Mouse (Mus musculus) brain, embryonic 18.5 days (tissue): Measurements from ENCODE around the gene Chrm2.

Experiments
- DNase-seq: peaks from one replicate; pipeline ENCODE4 v3.0.0-alpha.2; 2012; ENCODE audit warnings: low read depth, low spot score

Gene Chrm2

DNA sequence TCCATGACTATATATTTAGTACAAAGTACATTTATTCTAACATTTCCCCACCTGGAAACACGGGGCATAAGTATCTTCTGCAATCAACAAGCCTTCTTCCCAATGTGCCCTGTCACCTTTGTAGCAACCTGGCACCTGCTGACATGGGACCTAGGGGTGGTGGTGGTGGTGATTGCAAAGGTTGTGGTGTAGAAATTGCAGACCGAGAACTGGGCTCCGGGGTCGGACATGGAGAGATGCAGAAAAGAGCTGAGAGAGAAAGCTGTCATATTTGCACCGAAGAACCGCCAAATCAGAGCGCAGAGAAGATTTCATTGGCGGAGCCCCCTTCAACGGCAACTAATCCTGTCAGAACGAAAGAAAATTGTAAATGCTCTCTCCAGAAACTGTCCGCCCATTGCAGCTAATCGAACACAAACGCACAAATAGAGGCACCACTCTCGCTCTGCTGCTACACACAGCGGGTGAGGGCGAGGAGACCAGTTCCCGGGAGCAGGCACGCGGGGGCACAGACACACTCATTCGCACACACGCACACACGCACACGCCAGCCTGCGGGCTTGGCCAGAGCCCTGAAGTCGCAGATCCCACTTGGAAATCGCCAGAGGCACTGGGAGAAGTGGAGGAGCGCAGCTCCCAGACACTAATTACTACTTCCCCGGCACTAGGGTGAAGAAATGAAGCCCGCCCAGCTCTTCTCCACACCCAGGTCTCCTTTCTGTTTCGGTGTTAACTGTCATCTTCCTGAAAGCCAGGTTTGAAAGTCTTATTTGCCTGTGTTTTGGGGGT, at the start of gene Chrm2:
Gene Chrm2, plus strand, starts transcription at position 473 of the 789 bp plus-strand sequence.
- DNase-seq, result no peak

DNA sequence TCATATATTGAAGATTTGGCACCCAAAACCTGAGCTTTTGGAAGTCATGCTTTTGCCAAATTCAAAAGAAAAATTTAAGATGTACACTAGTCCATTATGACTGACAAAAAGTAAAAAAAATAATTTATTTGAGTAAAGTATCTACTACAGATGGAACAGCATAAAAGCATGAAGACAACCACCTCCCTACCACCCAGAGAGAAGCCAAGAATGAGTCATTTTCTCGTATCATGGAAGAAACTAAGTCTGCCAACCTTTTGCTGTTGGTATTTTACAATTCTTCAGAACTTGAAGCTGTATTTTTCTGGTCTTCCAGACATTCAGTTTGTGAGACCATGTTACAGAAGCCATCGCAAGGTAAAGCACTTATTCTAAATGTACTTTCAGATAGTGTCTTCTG, 13.9 kb upstream of the Chrm2 start:
- no peak for DNase-seq

DNA sequence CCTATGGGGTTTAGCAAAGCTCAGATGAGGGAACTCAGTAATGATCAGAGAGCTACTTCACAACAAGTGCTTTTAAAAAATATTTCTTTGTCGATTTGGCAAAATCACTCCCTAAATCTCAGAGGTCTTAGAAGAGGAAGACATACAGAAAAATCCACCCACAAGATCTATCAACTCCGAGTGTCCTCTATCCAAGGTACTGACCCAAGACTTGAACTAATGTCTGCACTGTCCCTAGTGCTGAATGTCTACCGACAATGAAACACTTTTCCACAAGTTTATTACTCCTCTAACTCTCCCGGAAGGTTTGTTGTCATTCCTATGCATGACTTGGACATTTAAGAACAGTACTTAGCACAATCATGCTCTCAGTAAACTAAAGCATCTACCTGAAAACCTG, 9.9 kb upstream of the Chrm2 start:
- no peak for DNase-seq

DNA sequence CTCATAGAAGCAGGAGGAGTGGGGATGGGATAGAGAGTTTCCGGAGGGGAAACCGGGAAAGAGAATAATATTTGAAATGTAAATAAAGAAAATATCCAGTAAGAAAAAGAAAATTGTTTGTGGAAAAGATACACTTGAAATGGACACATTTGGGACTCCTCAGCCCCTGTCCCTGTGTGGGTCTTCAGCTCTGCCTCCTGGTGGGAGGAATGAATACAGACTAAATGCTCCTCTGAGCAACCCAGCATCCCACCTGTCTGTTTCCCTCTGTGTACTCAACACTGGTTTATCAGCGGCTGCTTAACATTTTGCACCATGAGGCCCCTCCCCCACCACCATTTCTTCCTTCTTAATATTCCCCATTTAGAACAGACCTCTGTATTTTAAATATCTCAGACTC, 3.8 kb upstream of the Chrm2 start:
- no peak for DNase-seq

DNA sequence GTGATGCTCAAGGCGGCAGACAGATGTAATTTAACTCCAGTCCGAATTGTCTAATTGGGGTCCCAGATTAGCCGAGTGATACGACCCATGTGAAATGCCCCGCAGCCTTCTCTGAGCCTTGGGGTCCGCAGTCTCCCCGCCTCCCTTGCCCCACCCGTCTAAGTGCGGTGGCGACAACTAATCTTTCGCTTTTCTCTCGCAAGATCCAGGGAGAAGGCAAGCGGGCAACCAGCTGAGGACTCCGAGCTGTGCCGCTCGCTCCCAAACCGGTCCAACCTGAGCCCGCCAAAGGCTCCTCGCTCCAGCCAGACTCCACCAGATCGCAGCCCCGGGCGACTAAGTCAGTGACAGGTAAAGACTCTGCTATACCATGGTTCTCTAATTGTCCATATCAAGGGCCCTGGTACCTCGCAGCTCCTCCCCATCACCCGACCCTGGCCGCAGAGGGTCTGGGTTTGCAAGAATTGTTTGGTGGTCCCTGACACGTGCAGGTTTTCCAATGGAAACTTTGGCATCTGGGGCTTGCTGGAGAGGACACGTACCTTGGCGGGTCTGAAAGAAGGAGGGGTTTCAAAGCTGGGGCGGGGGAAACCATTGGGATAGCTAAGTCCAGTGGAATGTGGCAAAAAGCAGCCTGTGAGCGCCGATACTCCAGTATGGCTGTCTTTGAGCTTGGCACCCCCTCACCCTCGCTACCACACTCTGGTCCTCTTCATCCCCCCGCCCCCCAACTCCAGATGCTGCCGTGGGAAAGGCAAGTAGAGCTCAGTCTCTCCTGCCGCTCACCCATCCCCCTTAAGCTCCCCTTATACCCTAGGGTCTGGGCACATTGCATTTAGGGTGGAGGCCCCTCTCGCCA, 746 bp downstream of the Chrm2 start:
- no peak for DNase-seq

DNA sequence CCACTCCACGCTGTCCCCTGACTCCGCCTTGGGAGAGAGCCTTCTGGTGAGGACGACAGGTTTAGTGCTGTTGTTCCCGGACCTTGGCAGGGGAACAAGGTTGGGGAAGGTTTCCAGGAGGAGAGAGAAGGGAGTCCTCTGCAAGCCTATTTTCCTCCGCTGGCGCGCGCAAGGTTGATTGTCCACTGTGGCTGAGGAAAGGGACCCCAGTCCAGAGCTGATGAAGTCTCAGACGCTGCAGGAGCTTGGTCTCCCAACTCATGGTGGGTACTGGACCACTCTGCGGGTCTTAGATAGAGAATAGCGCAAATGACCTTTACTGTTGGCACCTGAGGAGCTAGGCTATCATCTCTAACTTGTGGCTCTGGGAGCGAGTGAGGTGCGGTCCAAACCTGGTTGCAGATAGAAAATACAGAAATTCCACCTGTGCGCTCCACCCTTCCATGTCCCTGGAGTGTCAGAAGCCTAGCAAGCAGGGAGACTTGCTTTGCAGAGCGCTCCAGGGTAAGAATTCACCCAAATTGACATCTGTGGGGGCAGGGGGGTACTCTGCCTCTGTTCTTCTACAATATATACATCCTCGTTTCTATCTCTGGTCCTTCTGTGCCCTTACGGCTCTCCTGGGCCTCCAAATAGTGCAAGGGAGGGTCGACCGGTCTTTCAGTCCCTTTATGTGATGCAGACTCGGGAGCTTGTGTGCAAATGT, 1.5 kb downstream of the Chrm2 start:
- no peak for DNase-seq

DNA sequence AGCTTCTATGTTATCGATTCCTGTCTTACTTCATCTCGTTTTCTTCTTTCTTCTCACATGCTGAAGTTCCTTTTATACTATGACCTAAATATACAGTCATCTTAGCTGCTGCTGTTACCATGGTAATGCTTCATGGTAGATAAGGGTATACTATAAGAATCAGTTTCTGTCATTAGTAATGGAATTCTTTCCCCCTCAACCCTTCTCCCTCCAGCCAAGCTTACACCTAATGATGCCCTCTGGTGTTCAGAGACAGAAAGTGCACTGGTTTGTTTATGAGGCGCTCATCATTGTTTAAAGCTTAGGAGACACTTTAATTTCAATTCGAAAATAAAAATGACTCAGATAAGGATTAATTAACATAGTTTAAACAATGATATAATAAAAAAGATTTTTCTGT, 5.8 kb downstream of the Chrm2 start:
- DNase-seq, result no peak

DNA sequence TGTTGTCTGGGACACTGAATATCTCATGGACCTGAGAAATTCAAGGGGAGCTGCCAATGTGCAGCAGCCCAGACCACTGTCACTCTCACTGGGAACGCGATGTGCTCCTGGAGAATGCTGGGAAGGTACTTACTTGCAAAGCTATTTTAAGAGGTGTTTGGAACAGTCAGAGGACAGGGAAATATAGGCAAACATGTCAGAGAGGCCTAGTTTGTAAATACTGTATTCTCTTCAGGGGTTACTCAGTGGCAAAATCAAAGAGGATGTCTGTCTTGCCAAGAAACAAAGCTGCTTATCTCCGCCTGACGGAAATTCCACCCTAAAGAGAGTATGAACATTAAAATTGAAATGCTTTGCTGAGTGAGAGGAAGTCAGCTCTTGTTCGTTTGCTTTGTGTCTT, 17.3 kb downstream of the Chrm2 start:
- DNase-seq, result no peak

DNA sequence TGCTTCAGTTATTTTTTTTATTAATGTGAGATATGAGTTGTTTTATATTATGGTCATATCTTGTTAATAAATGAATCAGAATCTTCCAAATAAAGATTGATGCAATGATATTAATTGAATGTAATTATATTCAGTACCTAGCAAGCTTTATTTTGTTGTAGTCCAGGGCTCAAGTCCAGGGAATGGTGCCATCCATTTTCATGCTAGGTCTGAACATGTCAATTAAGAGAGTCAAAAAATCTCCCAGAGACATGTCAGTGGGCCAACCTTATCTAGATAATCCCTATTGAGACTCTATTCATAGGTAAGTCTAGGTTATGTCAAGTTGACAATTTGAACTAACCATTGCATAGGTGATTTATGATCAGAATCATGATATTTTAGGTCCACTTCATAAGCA, 21.1 kb downstream of the Chrm2 start:
- no peak for DNase-seq

DNA sequence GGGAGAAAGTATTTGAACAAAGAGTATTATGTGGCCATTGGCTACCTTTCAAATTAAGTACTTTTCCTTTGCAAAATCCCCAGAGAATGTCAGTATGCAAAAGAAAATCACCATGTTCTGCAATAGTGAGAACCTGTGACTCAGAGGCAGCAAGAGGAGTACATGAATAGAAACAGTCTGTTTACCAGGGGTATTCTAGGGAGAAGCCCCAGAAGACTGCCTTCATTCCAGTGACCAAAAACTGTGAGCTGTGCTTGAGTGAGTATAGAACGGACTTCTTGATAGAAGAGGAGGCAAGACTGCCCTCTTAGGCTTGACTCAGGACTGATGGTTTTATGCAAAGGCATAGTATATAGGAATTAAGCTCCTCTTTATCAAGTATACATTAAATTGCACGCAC, 22.2 kb downstream of the Chrm2 start:
- DNase-seq, result no peak

DNA sequence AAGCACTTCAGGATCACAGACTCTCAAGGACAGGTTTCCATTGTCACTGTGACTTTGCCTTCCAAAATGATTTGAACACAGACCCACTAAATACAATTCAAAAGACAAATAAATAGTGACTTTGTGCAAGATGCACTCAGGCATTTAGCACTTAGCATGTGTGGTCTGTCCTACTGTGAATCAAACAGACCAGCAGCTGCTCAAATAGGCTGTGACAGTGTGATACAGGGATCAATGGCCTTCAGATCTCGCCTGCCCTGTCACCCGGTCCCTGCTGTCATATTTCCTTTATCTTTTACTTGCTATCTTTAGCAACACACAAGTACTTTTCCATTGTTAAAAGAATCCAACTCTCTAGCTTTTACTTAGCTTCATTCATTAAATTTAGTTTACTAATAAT, 31.8 kb downstream of the Chrm2 start:
- DNase-seq, result no peak

DNA sequence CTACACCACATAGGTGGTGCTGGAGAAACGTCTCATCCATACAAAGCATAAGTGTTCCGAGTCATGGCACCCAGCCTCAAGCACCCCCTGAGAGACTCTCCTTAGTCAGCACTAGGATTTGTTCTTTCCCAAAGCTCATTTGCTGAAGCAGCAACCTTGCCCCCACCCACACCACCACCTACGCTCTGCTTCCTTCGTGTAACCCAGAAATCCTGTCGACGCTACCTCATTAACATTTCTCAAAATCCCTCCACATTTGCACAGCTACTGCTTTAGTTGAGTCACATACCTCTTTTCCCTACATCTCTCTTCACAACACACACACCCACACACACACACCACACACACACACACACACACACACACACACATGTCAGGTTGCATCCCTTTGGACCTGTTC, 50.1 kb downstream of the Chrm2 start:
- no peak for DNase-seq

DNA sequence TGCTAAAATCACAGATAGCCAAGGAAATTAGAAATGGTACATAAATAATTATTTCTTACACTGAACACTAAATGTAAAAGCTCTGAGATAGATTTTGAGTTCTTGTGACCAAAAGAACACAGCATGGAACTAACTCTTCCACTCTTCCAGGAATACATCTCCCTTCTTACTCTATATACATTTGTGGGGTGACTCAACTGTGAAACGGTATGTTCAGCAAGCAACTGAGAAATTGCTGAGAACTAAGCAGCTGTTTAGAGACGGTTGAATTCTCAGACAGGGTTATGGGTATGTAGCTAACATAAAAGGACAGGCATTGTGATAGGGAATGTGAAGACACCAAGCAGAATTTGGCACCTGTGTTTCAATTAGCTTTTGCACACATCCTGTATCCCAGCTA, 51.3 kb downstream of the Chrm2 start:
- no peak for DNase-seq

DNA sequence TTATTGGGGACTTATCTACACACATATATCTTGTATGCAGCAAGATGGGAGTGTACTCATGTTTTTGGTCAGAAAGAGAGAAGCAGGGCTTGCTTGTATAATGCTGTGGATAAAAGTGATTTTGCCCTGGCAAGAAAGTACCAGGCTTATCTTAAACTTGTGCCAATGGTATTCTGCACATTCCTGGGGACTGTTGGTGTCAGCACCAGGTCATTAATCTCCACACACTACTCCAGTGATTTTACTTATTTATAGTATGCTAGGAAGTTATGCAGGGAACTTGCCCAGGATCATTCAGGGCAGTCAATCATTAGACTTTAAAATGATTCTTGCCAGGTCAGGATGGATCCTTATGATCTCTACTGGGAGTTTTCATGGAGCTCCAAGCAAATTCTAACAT, 63.6 kb downstream of the Chrm2 start:
- DNase-seq, result no peak

DNA sequence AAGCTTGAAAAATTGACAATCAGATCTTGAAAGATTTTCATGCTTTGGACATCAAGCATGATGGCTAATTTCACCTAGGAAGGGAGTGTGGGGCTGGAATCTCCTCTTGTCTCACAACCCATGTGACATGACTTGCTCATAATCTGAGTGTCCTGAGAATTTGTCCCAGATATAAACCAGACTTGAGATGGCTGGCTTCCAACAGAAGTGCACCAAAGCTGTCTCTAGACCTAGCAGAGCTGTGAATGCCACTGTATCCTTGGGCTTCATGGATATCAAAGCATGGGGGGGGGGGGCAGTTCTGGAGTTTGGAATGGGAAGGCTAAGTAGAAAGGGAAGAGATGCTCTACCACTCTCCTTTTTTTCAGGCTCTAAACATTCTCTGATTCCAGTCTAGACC, 67.2 kb downstream of the Chrm2 start:
- no peak for DNase-seq

DNA sequence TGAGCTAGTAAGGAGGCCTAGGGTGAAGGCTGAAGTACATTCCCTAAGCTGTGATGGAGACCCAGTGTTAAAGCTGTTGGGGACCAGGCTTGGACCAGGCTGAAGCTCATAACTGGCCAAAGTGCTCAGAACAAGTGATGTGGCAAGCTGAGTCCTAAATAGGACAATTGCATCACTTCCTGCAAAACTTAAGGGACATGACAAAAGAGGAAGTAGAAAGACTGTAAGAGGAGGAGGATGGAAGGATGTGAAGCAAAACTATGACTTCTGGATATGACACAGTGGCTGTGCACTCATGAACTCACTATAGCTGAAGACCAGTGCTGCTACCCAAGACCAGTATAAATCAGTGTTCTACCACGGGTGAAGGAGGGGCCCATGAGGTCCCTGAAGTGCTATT, 69.1 kb downstream of the Chrm2 start:
- DNase-seq, result no peak

DNA sequence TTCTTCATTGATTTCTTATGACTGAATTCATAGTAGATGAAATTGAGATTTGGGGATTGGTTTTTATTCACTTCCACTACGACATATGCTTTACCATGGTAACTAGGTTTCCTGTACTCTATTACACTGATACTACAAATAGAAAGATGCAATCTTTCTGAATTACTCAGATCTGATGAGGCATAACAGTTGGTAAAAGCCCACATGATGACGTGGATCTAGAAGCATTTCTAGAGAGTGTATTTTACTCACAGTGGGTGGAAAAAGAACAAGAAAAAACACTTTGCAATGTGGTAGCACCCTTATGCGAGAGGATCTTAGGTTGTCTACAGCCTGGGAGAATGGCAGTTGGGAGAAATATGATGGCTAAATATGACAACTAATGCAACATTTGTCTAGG, 76.1 kb downstream of the Chrm2 start:
- DNase-seq, result no peak

DNA sequence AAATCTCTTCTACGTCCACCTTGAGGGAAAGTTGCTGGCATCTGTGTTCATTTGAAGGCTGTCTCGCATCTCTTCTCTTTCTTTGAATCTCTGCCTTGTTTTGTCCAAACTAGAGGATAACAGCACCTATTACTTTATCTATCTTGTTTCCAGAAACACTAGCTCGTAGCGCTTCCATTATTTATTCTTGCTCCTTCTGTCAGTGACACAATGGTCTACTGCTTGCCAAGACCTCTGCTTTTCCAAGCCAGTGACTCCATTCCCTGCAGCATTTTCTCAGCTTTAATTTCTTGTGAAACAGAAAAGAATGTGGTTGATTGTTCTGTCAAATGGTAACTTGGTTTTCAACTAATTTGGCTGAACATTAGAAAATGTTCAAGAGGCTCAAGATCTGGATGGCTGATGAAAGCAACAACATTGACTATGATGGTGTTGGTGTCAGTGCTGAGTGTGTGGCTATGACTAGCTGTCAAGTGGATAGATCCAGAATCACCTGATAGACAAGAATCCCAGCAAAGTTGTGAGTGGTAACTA, 96.3 kb downstream of the Chrm2 start:
- DNase-seq, result no peak

DNA sequence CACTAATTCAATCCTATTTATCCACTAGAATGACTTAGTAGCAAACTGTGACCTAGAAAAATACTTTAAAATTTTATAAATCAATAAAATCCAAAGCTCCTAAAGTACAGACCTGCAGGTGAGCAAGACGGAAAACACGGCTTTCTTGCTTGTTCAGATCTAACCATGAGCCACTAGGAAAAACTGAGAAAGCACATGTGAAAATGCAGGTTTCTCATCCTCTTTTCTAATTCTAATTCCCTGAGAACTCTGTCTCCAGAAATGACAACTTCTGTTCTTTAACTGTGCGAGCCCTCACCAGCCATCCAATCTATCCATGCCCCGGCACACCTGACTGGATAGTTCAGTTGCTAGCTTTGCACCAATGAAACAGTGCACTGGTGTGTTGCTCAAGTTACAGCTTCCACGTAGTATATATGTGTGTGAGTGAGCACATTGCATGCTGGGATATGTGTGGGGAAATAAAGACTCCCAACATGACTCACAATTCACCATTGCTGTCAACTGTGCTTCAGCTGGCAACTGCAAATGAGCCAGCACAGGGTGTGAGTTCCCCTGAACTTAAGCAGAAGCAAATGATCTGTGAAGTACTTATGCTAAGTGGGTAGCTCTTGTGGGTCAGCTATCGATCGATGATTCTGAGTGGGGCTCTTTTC, 119.3 kb downstream of the Chrm2 start:
- no peak for DNase-seq

DNA sequence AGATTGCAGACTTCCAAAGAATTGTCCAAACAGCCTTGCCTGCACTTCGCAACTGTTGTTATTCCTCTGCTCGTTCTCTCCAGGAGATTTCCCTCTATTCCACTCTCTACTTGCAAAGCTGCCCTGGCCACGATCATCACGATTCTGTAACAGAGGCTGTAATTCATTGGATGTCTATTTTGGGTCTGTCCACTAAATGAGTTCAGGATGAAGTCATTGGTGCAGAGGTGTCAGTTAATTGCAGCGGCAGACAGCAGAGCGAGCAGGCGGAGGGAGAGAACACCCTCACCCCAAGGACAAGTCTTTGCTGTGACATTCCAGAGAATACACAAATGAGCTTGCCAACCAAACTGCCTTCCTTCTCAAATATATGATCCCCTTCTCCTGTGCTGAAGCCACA, 120.1 kb downstream of the Chrm2 start:
- no peak for DNase-seq

DNA sequence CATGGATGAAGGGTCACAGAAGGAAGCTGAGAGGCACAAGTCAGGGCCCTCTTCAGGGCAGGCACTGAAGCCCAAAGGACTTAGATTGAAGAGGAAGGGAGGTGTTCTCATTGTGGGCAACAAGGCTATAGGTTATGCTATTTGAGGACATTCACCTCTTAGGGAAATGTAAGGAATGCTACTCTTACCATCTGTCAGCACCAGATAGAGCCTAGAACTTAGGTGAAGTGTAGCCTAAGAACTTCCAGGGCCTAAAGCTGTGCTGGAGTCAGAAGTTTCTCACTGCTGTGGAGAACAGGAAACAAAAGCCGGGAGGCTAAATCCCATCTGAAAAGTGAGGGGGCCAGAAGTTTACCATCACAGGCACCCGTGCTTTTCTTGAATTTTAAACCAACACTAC, 120.6 kb downstream of the Chrm2 start:
- no peak for DNase-seq

DNA sequence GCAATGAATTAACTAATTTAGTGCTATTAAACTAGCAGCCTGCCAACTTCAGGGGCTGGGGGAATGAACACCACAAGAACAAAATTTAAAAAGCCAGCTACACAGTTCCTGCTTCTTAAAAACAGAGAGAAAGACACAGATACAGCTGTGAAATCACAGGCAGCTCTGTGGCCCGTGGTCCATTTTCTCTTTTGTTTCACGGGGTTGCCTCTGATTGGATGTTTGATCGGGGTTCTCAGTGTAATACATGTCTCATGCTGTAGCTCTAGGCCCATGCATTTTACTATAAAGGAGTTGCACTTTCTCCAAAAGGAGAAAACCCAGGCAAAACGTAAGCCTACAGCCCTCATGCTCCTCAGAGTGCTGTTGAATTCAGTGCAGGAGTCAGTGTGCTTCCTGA, 128.6 kb downstream of the Chrm2 start:
- no peak for DNase-seq
